Mouse (Mus musculus): ENCODE measurements around the gene Gm17949. TPM values are rescaled to one million over a fixed set of nuclear protein-coding genes. Genes with fewer than 3 reads are reported as not detected.

Gene Gm17949
- 0.30 and 0.37 TPM in 2 replicates for polyA plus RNA-seq (2015; fragmentation: Nextera tagmentation; extraction: Ambion mirVana)

DNA sequence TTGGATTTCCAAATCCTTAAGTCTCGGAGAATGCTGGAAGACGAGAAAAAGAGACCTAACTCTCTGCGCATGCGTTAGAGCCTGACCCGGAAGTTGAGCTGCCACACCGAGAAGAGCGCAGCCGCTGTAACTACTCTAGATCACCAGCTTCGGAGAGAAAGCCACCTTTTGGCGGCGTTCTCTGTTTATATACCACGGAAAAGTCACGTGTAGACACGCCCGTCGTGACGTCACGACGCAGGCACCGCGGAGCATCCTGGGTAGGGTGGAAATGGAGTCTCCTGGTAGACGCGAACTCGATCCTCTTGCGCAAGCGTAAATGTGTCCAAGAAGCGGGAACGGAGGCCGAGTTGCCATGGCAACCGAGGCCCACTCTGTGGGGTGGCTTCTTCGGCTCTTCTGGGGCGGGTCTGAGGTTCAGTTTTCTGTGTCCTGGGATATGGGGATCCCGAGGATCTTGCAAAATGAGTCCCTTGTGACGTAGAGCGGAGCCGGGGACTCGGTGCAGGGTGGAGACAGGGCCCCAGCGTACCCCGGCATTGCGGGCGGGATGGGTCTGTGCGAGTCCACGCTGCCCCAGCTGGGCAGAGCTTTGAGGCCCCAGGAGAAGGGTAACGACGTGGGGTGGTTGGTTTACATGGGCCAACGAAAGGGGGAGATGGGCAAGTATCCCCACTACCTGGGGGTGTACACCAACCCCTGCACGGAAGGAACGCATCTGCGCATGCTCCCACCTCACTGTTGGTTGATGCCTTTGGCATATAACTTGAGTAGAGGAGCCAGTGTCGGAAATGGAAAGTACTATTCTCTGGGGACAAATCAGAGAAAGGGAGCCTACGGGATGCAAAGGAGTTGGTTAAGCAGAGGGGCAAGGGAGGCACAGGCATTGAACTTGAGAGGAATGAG is at the start of gene Gm17949, which contains the start of gene Gtf2f1:
Gene Gm17949 (plus strand): TSS at position 234 of the 906 bp plus-strand sequence.
Gene Gtf2f1 (minus strand): TSS at position 53 of the 906 bp plus-strand sequence.
- peak; percentile 92 for ATAC-seq (replicated peaks; ENCODE audit: low FRiP score)
- peaks cover 25% of the 10 kb centered on the region for H3K36me3 ChIP-seq
- WGBS: under 1% methylated on average over 51 of the region's 51 CpGs
- H3K9ac ChIP-seq: peak within 1 kb of the TSS; percentile 65
- no peaks in the 10 kb centered on the region for H3K27me3 ChIP-seq
- H3K4me2 ChIP-seq: peak within 1 kb of the TSS; percentile 92
- peak within 1 kb of the TSS; percentile 68 for H3K4me3 ChIP-seq (replicated peaks)
- peak within 1 kb of the TSS; percentile 94 for H3K27ac ChIP-seq
- peaks cover 24% of the 10 kb centered on the region for H3K4me1 ChIP-seq
- no peaks in the 10 kb centered on the region for H3K9me3 ChIP-seq (replicated peaks)

GRCm38 (mm10) chr17:56961880-56962279 is 49.4 kb upstream of the Gm17949 start:
- H3K9me3 ChIP-seq (replicated peaks): no peaks in the 10 kb centered on the region
- H3K27ac ChIP-seq: no peak overlapping the region
- H3K27me3 ChIP-seq: 0 out of 2 replicates have a peak, but pooled peaks cover 5% of the 10 kb centered on the region
- H3K4me1 ChIP-seq: 0 out of 2 replicates have a peak, but pooled peaks cover 4% of the 10 kb centered on the region
- WGBS: 92% methylated on average over 4 of the region's 4 CpGs
- no peak overlapping the region for H3K4me3 ChIP-seq (replicated peaks)
- no peak for ATAC-seq (replicated peaks; ENCODE audit: low FRiP score)
- no peak overlapping the region for H3K4me2 ChIP-seq
- H3K9ac ChIP-seq: no peak overlapping the region
- H3K36me3 ChIP-seq: no peaks in the 10 kb centered on the region

DNA sequence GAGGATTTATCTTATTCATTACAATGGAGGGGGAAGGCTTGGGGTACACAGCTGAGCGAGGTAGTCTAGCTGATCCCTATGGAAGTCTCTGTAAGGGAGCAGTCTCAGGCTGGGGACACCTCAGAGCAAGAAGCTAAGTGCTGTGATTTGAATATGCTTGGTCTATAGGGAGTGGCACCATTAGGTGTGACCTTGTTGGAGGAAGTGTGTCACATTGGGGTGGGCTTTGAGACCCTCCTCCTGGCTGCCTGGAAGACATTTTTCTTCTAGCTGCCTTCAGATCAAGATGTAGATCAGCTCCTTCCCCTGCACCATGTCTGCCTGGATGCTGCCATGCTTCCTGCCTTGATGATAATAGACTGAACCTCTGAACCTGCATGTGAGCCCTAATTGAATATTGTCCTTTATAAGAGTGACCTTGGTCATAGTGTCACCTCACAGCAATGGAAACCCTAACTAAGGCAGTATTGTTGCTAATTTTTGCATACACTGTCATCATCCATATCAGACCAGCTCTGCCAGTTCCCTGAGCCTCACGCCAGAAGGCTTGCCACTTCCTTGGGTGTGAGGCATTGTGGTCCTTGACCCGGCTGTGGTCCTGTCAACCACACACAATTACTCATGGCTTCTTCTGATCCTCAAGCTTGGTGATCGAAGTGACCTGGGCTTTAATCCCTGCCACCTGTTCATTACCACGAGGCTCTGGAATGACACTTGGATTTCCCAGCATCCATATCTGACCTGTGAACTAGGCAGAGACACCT is 48.4 kb upstream of the Gm17949 start:
- Histone ChIP-seq H3K9me3 (replicated peaks) (no peaks in the 10 kb centered on the region), H3K27me3 (peaks cover 7% of the 10 kb centered on the region; the same call in 1 of the 2 replicates), H3K27ac (no peak overlapping the region), H3K4me3 (replicated peaks) (no peak overlapping the region), H3K36me3 (no peaks in the 10 kb centered on the region), H3K9ac (no peak overlapping the region), H3K4me1 (0 out of 2 replicates have a peak, but pooled peaks cover 4% of the 10 kb centered on the region), H3K4me2 (no peak overlapping the region)
- 83% methylated on average over 5 of the region's 5 CpGs for WGBS
- ATAC-seq (replicated peaks; ENCODE audit: low FRiP score): no peak

GRCm38 (mm10) chr17:56963646-56964045 is 47.6 kb upstream of the Gm17949 start:
- ATAC-seq (replicated peaks; ENCODE audit: low FRiP score): no peak
- H3K9ac ChIP-seq: no peak overlapping the region
- no peaks in the 10 kb centered on the region for H3K9me3 ChIP-seq (replicated peaks)
- no peak overlapping the region for H3K4me2 ChIP-seq
- WGBS: 82% methylated on average over 6 of the region's 6 CpGs
- no peaks in the 10 kb centered on the region for H3K36me3 ChIP-seq
- H3K4me1 ChIP-seq: no peaks in the 10 kb centered on the region
- peaks cover 7% of the 10 kb centered on the region; the same call in 1 of the 2 replicates for H3K27me3 ChIP-seq
- no peak overlapping the region for H3K27ac ChIP-seq
- no peak overlapping the region for H3K4me3 ChIP-seq (replicated peaks)

DNA sequence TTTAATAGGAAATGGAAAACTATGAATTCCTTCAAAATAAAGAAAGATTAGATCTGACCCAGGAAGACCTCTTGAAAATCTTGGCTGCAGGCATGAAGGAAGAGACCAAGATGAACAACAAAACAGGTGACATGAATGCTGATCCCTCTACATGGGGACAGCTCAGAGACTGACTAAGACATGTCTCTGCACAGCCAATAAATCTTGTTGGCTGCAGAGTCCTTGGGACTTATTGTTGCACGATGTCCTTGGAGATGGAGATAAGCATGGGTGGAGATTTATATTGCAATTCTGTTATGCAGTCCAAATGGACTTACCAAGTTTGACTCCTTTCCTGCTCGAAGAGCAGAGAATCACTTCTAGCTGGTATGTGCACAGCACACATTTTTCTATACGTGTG is 41.9 kb upstream of the Gm17949 start:
- WGBS: 40% methylated on average over 3 of the region's 3 CpGs
- no peaks in the 10 kb centered on the region for H3K4me1 ChIP-seq
- ATAC-seq (replicated peaks; ENCODE audit: low FRiP score): no peak
- no peaks in the 10 kb centered on the region for H3K9me3 ChIP-seq (replicated peaks)
- H3K27ac ChIP-seq: no peak overlapping the region
- H3K4me2 ChIP-seq: no peak overlapping the region
- H3K36me3 ChIP-seq: no peaks in the 10 kb centered on the region
- H3K4me3 ChIP-seq (replicated peaks): no peak overlapping the region
- no peak overlapping the region for H3K9ac ChIP-seq
- H3K27me3 ChIP-seq: peaks cover 29% of the 10 kb centered on the region

DNA sequence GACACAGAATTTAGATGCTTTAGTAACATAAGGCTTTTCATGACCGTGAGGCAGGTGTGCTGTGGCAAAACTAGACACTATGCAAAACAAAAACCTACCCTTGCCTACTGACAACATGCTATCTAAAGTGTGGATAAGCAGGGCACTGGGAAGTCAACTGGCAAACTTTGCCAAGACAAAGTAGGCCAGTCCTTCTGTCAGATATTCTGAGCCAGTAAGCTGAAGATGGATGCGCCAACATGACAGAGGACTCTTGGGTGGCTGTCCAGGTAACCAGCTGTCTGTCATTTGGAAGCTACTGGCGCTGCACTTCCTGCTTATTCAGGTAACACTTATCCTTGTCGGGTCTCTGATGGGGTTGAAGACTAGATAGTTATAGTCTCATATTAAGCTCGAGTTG is 41.2 kb upstream of the Gm17949 start:
- WGBS: 64% methylated on average over 5 of the region's 5 CpGs

GRCm38 (mm10) chr17:56973956-56974707 is 37.1 kb upstream of the Gm17949 start:
- H3K9ac ChIP-seq: no peak overlapping the region
- no peak for ATAC-seq (replicated peaks; ENCODE audit: low FRiP score)
- H3K9me3 ChIP-seq (replicated peaks): no peaks in the 10 kb centered on the region
- H3K27ac ChIP-seq: no peak overlapping the region
- H3K36me3 ChIP-seq: no peaks in the 10 kb centered on the region
- H3K27me3 ChIP-seq: peaks cover 22% of the 10 kb centered on the region
- no peak overlapping the region for H3K4me2 ChIP-seq
- H3K4me1 ChIP-seq: no peaks in the 10 kb centered on the region
- H3K4me3 ChIP-seq (replicated peaks): no peak overlapping the region
- WGBS: 65% methylated on average over 13 of the region's 14 CpGs

More for the DNA sequence above, 41.2 kb upstream of the Gm17949 start:
- no peak overlapping the region for H3K4me2 ChIP-seq
- H3K9me3 ChIP-seq (replicated peaks): no peaks in the 10 kb centered on the region
- H3K27me3 ChIP-seq: peaks cover 29% of the 10 kb centered on the region
- no peaks in the 10 kb centered on the region for H3K4me1 ChIP-seq
- H3K36me3 ChIP-seq: no peaks in the 10 kb centered on the region
- no peak overlapping the region for H3K9ac ChIP-seq
- no peak for ATAC-seq (replicated peaks; ENCODE audit: low FRiP score)
- H3K4me3 ChIP-seq (replicated peaks): no peak overlapping the region
- H3K27ac ChIP-seq: no peak overlapping the region

GRCm38 (mm10) chr17:56974708-56975240 is 36.5 kb upstream of the Gm17949 start:
- Histone ChIP-seq H3K27me3 (peaks cover 16% of the 10 kb centered on the region), H3K4me3 (replicated peaks) (no peak overlapping the region), H3K9me3 (replicated peaks) (no peaks in the 10 kb centered on the region), H3K4me1 (no peaks in the 10 kb centered on the region), H3K4me2 (no peak overlapping the region), H3K9ac (no peak overlapping the region), H3K36me3 (no peaks in the 10 kb centered on the region), H3K27ac (no peak overlapping the region)
- ATAC-seq (replicated peaks; ENCODE audit: low FRiP score): no peak
- 72% methylated on average over 5 of the region's 5 CpGs for WGBS

DNA sequence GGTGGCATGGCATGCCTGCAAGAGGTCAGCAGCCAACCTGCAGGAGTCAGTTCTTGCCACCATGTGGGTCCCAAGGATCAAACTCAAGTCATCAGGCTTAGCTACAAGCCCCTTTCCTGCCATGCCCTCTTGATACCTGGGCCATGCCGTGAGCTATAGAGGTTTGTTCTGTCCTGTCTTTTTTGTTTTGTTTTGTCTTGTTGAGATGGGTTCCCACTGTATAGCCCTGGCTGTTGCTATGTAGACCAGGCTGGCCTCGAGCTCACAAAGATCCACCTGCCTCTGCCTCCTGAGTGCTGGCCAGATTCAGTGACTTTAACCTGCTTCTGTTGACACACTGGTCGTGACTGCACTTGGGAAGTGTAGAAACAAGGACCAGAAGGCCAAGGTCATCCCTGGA is 35.9 kb upstream of the Gm17949 start:
- peaks cover 11% of the 10 kb centered on the region; the same call in 1 of the 2 replicates for H3K27me3 ChIP-seq
- no peaks in the 10 kb centered on the region for H3K4me1 ChIP-seq
- H3K4me2 ChIP-seq: no peak overlapping the region
- H3K4me3 ChIP-seq (replicated peaks): no peak overlapping the region
- ATAC-seq (replicated peaks; ENCODE audit: low FRiP score): no peak
- WGBS: 77% methylated on average over 3 of the region's 3 CpGs
- H3K27ac ChIP-seq: no peak overlapping the region
- no peaks in the 10 kb centered on the region for H3K9me3 ChIP-seq (replicated peaks)
- no peak overlapping the region for H3K9ac ChIP-seq
- no peaks in the 10 kb centered on the region for H3K36me3 ChIP-seq

DNA sequence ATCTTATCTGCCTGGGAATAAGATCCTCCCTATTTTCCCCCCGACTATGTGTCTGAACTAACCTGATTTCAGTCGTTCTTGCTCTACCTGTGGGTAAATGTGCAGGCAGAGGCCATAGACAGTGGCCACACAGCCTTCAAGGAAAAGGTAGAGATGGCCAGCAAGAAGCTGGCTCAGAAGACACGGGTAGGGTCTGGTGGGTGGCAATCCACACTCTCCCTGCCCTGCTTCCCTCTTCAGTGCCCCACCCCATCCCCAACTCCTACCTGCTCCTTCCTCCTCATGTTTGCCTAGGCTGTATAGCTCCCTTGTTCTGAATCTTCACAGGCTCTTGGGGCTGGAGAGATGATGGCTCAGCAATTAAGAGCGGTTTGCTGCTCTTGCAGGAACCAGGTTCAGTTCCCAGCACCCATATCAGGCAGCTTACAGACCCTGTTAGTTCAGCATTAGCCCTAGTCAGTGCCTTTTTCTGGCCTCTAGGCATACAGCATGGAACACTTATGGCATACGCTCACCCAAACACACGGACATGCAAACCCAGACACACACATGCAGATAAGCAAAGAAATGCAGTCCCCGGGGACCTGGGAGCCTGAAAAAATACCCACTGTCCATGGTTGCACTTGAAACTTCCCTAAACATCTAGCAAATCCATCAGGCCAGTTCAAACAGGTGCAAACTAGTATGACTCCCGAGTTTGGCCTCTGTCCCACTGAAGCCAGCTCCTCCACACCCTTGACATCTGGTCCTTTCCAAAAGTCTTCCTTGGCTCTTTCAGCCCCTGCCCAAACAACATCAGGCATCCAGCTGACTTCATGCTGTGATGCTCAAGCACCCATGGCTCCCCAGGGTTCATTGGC is 34.5 kb upstream of the Gm17949 start:
- no peak overlapping the region for H3K27ac ChIP-seq
- ATAC-seq (replicated peaks; ENCODE audit: low FRiP score): no peak
- H3K4me3 ChIP-seq (replicated peaks): no peak overlapping the region
- H3K36me3 ChIP-seq: no peaks in the 10 kb centered on the region
- H3K4me2 ChIP-seq: no peak overlapping the region
- H3K4me1 ChIP-seq: no peaks in the 10 kb centered on the region
- 0 out of 2 replicates have a peak, but pooled peaks cover 2% of the 10 kb centered on the region for H3K27me3 ChIP-seq
- 77% methylated on average over 8 of the region's 8 CpGs for WGBS
- no peaks in the 10 kb centered on the region for H3K9me3 ChIP-seq (replicated peaks)
- no peak overlapping the region for H3K9ac ChIP-seq

Measured in kidney, embryonic 15.5 days (tissue).